Mouse (Mus musculus): Measurements from ENCODE around the gene Mertk.

Gene Mertk

GRCm38 (mm10) chr2:128832611-128833010 lies 133.9 kb downstream of the Mertk start:
- DNase-seq: no peak

- DNase-seq: no peak
These were observed 134.3 kb downstream of the Mertk start for GRCm38 (mm10) chr2:128833035-128833434.

- no peak for DNase-seq
These were observed 134.7 kb downstream of the Mertk start for GRCm38 (mm10) chr2:128833435-128833834.

GRCm38 (mm10) chr2:128837531-128837930 lies 138.8 kb downstream of the Mertk start:
- DNase-seq: no peak

- DNase-seq: no peak
These were observed 139.9 kb downstream of the Mertk start for GRCm38 (mm10) chr2:128838611-128839010.

- no peak for DNase-seq
These were observed 140.7 kb downstream of the Mertk start for GRCm38 (mm10) chr2:128839501-128839900.

- DNase-seq: no peak
These were observed 143.7 kb downstream of the Mertk start for GRCm38 (mm10) chr2:128842437-128842836.

GRCm38 (mm10) chr2:128850036-128850435 lies 151.3 kb downstream of the Mertk start:
- DNase-seq: no peak
